Mouse (Mus musculus) right cerebral cortex, postnatal 25 days (tissue): Measurements from ENCODE around the gene Cpsf4.
"Not testable (repeated sequence)": the region's sequence is repeated elsewhere in the genome, so short reads cannot be mapped to it uniquely, and the experiment has no call there.

Experiments used
- DNase-seq: peaks from one replicate; pipeline ENCODE4 v3.0.0; 2022

Gene Cpsf4

GRCm38 (mm10) chr5:145166536-145167305, at the start of gene Cpsf4, which contains the start of gene Ptcd1:
Gene Cpsf4, plus strand, starts transcription at chr5:145167213.
Gene Ptcd1, minus strand, starts transcription at chr5:145167108.
- DNase-seq: peak; percentile 97

GRCm38 (mm10) chr5:145118005-145118404, 49.0 kb upstream of the Cpsf4 start:
- DNase-seq: no peak

GRCm38 (mm10) chr5:145118461-145118860, 48.6 kb upstream of the Cpsf4 start:
- DNase-seq: no peak

GRCm38 (mm10) chr5:145119385-145119784, 47.6 kb upstream of the Cpsf4 start:
- DNase-seq: no peak

- DNase-seq: no peak
These were observed 46.1 kb upstream of the Cpsf4 start for GRCm38 (mm10) chr5:145120921-145121320.

GRCm38 (mm10) chr5:145123396-145123795, 43.6 kb upstream of the Cpsf4 start:
- no peak for DNase-seq

GRCm38 (mm10) chr5:145126580-145126979, 40.4 kb upstream of the Cpsf4 start:
- no peak for DNase-seq

GRCm38 (mm10) chr5:145129124-145129523, 37.9 kb upstream of the Cpsf4 start:
- no peak for DNase-seq

- DNase-seq: not testable (repeated sequence)
These were observed 37.2 kb upstream of the Cpsf4 start for GRCm38 (mm10) chr5:145129773-145130172.

GRCm38 (mm10) chr5:145130191-145130590, 36.8 kb upstream of the Cpsf4 start:
- DNase-seq: peak; percentile 58

- DNase-seq: no peak
These were observed 36.0 kb upstream of the Cpsf4 start for GRCm38 (mm10) chr5:145130995-145131394.

GRCm38 (mm10) chr5:145133275-145133674, 33.7 kb upstream of the Cpsf4 start:
- DNase-seq: not testable (repeated sequence)

GRCm38 (mm10) chr5:145138836-145139235, 28.2 kb upstream of the Cpsf4 start:
- no peak for DNase-seq

- peak; percentile 96 for DNase-seq
These were observed 27.2 kb upstream of the Cpsf4 start, which contains the start of the genes Pdap1 and Bud31 for GRCm38 (mm10) chr5:145139571-145140519. Gene Pdap1, minus strand, starts transcription at chr5:145140238. Gene Bud31, plus strand, starts transcription at chr5:145140362.

- no peak for DNase-seq
These were observed 26.4 kb upstream of the Cpsf4 start for GRCm38 (mm10) chr5:145140611-145141010.

GRCm38 (mm10) chr5:145147748-145148147, 19.3 kb upstream of the Cpsf4 start:
- DNase-seq: no peak

GRCm38 (mm10) chr5:145149294-145149693, 17.7 kb upstream of the Cpsf4 start:
- no peak for DNase-seq

GRCm38 (mm10) chr5:145152690-145153089, 14.3 kb upstream of the Cpsf4 start:
- DNase-seq: no peak

GRCm38 (mm10) chr5:145161361-145161760, 5.7 kb upstream of the Cpsf4 start:
- no peak for DNase-seq

GRCm38 (mm10) chr5:145164710-145165109, 2.3 kb upstream of the Cpsf4 start:
- no peak for DNase-seq

- DNase-seq: no peak
These were observed 1.8 kb upstream of the Cpsf4 start for GRCm38 (mm10) chr5:145165184-145165583.

- DNase-seq: no peak
These were observed 271 bp downstream of the Cpsf4 start for GRCm38 (mm10) chr5:145167306-145167661.

GRCm38 (mm10) chr5:145178461-145178980, 11.5 kb downstream of the Cpsf4 start:
- DNase-seq: no peak
